Mouse (Mus musculus) spleen, embryonic (tissue): ENCODE data around the gene Sh2d5.

Experiments used
- CTCF ChIA-PET: fragments of 350-600 bp; sonication (Branson Sonifier 250); formaldehyde crosslinking; loops from one replicate; lab custom pipeline; 2022; lab: Charles Lee

The Sh2d5 gene

GRCm38 (mm10) chr4:138258663-138259062 is 8.5 kb downstream of the Sh2d5 start:
- CTCF ChIA-PET: no interaction called here

DNA sequence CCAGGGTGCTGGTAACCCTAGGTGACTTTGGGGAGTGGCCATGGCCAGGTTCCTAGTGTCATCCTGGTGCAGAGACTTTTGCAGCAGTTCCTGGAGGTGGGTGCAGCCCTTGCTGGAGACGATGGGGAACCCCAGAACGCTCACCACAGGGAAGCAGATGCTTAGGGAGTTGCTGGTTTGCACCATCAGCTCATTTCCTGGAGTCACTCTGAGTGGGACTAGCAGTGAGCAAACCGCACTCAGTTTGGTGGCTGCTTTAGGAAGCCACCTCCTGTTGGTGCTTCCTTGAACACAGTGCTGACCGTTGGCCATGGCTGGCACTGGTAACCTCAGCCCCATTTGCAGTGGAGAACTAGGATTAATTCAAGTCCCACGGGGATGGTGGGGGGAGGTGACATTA is 9.3 kb downstream of the Sh2d5 start:
- CTCF ChIA-PET: no interaction called here

DNA sequence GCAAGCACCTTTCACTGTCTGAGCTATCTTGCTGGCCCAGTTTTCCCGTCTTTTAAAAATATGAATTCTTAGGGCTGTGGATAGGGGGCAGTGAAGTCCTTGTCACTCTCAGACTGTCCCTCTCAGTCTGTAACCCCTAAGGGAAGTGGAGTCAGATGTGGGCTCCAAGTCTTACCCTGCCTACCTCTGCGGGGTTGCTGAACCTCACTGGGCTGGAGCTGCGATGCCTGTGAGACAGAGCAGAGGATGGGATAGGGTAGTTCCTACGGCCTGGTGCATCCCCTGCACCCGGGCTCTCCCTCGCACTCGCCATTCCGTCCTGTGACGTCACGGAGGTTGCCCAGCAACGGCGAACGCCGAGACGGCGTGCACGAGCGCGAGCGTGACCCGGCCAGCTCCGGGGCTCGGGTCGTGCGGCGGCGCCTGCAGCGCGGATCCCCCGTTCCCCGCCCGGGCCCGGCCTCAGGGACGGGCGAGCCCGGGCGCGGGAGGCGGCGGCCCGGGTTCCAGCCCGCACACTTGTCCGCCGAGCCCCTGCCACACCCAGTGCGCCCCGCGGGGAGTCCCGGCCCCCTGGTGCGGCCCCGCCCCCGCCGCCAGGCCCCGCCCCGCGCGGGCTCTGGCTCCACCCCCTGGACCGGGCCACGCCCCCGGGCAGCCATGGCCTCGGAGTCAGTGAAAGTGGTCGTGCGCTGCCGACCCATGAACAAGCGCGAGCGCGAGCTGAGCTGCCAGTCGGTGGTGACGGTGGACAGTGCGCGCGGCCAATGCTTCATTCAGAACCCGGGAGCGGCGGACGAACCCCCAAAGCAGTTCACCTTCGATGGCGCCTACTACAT is 11.9 kb downstream of the Sh2d5 start:
- CTCF ChIA-PET: interaction anchor here (1.4 kb wide), 1 partner anchor 9 kb away, joined by 6 read pairs; no protein-coding TSS in a partner anchor

DNA sequence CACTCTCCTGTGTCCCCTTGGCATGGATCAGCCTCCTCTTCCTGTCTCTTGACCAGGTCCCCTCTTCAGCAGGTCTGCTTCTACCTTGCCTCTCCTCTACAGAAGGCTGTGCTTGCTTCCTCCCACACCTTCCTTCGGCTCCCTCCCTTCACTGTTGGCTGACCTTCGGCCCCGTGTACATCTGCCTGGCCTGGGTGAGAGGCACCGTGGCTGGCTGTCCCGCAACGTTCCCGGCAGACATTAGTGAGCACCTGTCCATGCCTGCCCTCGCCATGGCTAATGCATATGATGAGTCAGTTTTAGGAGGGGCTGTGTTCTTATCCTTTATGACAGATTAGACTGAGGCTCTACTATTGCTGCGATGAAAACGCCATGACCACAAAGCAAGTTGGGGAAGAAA is 17.7 kb downstream of the Sh2d5 start:
- CTCF ChIA-PET: no interaction called here

DNA sequence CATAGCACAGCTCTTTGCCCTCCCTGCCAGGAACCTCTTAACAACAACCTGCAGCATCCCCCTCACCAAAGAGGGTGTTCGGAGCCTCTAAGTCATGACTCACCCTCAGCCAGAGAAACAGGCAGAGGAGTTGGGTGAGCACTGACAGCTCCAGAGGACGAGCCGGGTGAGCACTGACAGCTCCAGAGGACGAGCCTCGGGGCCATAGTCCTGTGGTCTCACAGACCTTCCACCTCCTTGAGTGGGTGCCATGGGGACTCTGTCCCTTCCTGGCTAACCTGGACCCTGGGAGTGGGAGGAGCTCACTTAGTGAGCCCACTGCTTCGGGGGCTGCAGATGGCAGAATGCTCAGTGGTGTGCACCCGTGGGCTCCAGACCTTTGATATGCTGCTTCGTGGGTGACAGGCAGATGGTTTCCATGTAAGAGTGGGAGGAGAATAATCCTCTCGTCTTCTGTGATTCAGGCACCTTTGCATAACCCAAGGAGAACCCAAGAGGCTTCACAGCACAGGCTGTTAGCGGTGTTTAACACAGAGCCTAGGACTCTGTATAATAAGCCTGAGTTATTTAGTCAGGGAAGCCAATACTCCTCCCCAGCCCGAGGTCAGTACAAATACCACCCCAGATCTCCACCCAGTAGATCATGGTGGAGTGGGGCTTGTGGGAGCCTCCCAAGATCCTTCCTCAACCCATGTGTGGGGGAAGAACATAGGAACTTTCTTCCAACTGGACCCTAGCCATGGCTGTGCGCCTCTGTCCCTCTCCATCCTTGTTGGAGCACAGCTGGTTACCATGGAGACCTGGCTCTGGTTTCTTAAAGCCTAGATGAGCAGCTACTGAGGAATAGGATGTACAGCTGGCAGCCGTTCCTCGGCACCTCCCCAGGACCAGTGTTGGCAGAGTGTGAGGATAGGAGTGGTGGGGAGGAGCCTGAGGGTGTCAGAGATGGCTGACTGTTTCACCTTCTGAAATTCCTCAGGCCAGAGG is 22.1 kb downstream of the Sh2d5 start:
- CTCF ChIA-PET: no interaction called here

DNA sequence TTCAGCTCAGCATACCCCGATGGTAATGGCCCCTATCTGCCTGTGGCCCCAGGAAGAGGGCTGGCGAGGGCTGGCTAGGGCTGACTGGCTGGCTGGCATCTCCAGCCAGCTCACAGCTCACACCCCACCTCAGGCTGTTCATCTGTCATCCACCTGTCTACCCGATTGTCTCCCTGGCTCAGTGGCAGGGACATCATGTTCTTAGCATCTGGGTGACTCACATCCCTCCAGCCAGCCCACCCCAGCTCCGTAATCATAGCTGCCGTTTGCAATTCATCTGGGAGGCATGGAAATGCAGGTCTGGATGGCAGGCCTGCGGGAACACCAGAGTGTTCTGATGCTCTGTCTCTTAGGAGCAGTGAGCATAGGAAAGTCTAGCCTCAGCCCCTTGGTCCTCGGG is 28.1 kb downstream of the Sh2d5 start:
- CTCF ChIA-PET: no interaction called here

GRCm38 (mm10) chr4:138282834-138283233 is 32.6 kb downstream of the Sh2d5 start:
- CTCF ChIA-PET: interaction anchor here (0.6 kb wide), 1 partner anchor 770 kb away, joined by 3 read pairs; no protein-coding TSS in a partner anchor

- CTCF ChIA-PET: no interaction called here
These were observed 36.2 kb downstream of the Sh2d5 start for GRCm38 (mm10) chr4:138286411-138286810.

DNA sequence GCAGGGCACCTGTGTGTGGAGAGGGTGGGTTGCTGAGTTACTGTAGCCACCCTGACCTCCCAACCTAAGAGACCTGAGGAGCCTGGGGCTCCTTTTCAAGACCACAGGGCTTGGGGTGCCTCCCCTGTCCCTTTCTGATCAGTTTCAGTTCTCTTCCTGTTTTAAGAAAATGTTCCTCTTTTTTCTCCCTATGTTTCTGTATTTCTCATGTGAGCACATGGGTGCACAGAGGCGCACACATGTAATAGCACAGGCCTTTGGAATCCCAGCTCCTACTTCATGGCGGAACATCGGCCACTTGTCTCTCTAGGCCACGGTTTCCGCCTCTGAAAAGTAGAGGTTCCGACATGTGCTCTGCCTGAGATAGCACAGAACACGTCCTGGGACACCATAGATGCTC is 38.5 kb downstream of the Sh2d5 start:
- CTCF ChIA-PET: no interaction called here

DNA sequence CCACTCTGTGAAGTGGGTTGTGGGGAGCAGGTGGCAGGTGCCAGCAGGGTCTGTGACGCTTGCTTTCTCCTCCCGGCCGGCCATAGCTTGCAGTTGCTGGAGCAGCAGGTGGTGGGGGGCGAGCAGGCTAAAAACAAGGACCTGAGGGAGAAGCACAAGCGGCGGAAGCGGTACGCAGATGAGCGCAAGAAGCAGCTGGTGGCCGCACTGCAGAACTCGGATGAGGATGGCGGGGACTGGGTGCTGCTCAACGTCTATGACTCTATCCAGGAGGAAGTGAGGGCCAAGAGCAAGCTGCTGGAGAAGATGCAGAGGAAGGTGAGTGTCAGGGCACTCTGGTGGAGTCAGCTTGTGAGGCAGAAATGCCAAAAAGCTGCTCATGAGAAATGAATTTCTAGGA is 41.8 kb downstream of the Sh2d5 start:
- CTCF ChIA-PET: no interaction called here

- CTCF ChIA-PET: no interaction called here
These were observed 43.2 kb downstream of the Sh2d5 start for GRCm38 (mm10) chr4:138293261-138293948.

DNA sequence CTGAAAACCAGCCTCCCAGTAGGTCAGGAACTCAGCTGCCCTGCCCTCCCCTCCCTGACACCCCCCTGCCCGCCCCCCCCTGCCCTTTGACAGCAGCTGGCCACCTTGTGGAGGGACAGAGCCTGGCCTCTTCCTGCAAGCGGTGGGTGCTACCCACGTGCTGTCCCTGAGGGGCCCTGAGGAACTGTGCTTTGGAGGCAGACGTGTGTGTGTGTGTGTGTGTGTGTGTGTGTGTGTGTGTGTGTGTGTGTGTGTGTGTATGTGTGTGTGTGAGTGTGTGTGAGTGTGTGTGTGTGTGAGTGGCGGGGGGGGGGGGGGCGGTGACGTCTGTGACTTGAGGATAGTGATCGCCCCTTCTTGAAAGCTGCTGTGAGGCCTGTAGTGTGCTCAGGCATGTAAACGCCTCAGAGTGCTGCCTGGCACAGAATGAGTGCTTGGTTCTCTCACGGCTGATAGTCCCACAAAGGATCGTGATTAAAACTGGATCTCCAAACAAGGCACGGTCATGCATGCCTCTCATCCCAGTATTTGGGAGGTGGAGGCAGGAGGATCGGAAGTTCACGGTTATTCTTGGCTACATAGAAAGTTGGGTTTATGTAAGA is 43.8 kb downstream of the Sh2d5 start:
- CTCF ChIA-PET: interaction anchor here (0.7 kb wide), 1 partner anchor 612 kb away, joined by 6 read pairs; no protein-coding TSS in a partner anchor

DNA sequence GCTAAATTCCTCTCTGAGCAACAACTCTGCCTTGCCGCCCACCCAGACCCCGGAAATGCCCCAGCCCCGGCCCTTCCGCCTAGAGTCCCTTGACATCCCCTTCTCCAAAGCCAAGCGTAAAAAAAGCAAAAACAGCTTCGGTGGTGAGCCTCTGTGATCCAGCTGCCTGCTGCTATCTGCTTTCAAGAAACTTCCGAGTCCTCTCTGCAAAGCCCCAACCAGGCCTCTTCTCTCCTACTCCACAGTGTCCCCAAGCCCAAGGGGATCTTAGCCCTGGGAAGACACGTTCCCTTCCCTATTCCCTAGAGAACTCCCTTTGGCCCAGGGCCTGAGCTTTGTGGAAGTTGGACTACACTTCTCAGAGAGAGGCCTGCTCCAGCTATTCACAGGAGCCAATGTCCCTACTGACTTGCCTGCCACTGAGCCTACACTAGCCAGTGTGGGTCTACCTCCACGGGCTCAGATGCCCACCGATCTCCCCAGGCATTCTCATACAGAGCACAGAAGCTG is 51.1 kb downstream of the Sh2d5 start:
- CTCF ChIA-PET: no interaction called here

DNA sequence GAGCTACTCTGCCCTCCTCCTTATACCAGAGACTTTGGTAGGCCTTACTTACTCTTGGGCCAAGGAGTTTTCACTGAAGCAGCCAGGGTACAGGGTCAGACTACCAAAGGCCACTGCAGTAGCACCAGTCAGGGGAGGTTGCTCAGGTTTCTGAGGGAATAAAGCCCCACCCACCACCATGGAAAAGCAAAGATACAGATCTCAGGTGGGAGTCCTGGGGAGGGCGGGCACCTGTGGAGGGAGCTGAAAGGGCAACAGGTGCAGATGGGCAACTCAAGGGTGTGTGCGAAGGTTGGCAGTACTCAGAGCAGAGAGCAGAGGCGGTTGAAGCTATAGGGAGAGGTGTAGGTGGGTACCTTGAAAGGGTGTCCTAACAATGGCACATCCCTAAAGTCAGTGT is 52.8 kb downstream of the Sh2d5 start:
- CTCF ChIA-PET: no interaction called here

- CTCF ChIA-PET: no interaction called here
These were observed 53.5 kb downstream of the Sh2d5 start for GRCm38 (mm10) chr4:138303742-138304141.

- CTCF ChIA-PET: interaction anchor here (1.4 kb wide), 1 partner anchor 12 kb away, joined by 3 read pairs; no protein-coding TSS in a partner anchor
These were observed 54.3 kb downstream of the Sh2d5 start, which contains the start of gene Ddost for GRCm38 (mm10) chr4:138304340-138305104. TSS of gene Ddost (plus strand) at chr4:138304730.

GRCm38 (mm10) chr4:138307025-138307424 is 56.8 kb downstream of the Sh2d5 start:
- CTCF ChIA-PET: interaction anchor here (0.6 to 3.1 kb wide), 2 partner anchors 12 to 1558 kb away, joined by 3 to 8 read pairs; no protein-coding TSS in a partner anchor

DNA sequence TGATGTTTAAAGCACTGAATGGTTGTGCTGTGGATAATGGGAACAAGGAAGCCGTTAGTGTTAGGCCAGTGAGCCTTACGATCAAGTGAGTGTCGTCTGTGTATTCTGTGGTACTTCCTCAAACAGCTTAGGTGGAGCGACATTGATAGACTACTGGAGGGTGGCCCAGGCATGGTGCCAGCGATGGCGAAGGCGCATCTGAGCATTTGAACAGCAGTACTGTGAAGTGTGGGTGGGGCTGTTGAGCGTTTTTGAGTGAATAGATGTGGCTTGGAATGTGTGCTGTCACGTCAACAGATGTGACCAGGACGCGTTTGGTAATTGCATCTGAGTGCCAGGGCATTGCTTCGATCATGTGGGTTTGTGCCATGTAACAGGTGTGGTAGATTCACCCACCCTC is 57.5 kb downstream of the Sh2d5 start:
- CTCF ChIA-PET: interaction anchor here (3.1 kb wide), 1 partner anchor 11 kb away, joined by 8 read pairs; no protein-coding TSS in a partner anchor

- CTCF ChIA-PET: interaction anchor here (0.6 kb wide), 1 partner anchor 9 kb away, joined by 12 read pairs; no protein-coding TSS in a partner anchor
These were observed 60.2 kb downstream of the Sh2d5 start for GRCm38 (mm10) chr4:138310311-138310910.
